Mouse (Mus musculus): Measurements from ENCODE around the gene Ralgapa2.

Ralgapa2 gene

GRCm38 (mm10) chr2:146511911-146512580, at the start of gene Ralgapa2:
Ralgapa2 (minus strand) TSS chr2:146512344.
- in situ Hi-C loops (cut with MboI): loop anchor here (25.0 kb wide), 1 partner anchor 575 kb away; the partner anchor contains the start of genes Cfap61 and Crnkl1

- in situ Hi-C loops (cut with MboI): no loop called here
These were observed 49.4 kb upstream of the Ralgapa2 start for GRCm38 (mm10) chr2:146561505-146561904.

- in situ Hi-C loops (cut with MboI): no loop called here
These were observed 48.5 kb upstream of the Ralgapa2 start for GRCm38 (mm10) chr2:146560633-146561043.

GRCm38 (mm10) chr2:146556148-146556547, 44.0 kb upstream of the Ralgapa2 start:
- in situ Hi-C loops (cut with MboI): no loop called here

GRCm38 (mm10) chr2:146555351-146555750, 43.2 kb upstream of the Ralgapa2 start:
- in situ Hi-C loops (cut with MboI): no loop called here

GRCm38 (mm10) chr2:146553701-146554100, 41.6 kb upstream of the Ralgapa2 start:
- in situ Hi-C loops (cut with MboI): no loop called here

GRCm38 (mm10) chr2:146551818-146552217, 39.7 kb upstream of the Ralgapa2 start:
- in situ Hi-C loops (cut with MboI): no loop called here

- in situ Hi-C loops (cut with MboI): no loop called here
These were observed 37.1 kb upstream of the Ralgapa2 start for GRCm38 (mm10) chr2:146549111-146549776.

- in situ Hi-C loops (cut with MboI): no loop called here
These were observed 32.1 kb upstream of the Ralgapa2 start for GRCm38 (mm10) chr2:146544155-146544814.

- in situ Hi-C loops (cut with MboI): no loop called here
These were observed 21.2 kb upstream of the Ralgapa2 start for GRCm38 (mm10) chr2:146533118-146533949.

- in situ Hi-C loops (cut with MboI): no loop called here
These were observed 20.3 kb upstream of the Ralgapa2 start for GRCm38 (mm10) chr2:146532493-146532892.

- in situ Hi-C loops (cut with MboI): no loop called here
These were observed 13.3 kb upstream of the Ralgapa2 start for GRCm38 (mm10) chr2:146525483-146525882.

GRCm38 (mm10) chr2:146524685-146525415, 12.7 kb upstream of the Ralgapa2 start:
- in situ Hi-C loops (cut with MboI): loop anchor here (25.0 kb wide), 1 partner anchor 588 kb away; the partner anchor contains the start of genes Cfap61 and Crnkl1

GRCm38 (mm10) chr2:146516894-146517293, 4.8 kb upstream of the Ralgapa2 start:
- in situ Hi-C loops (cut with MboI): loop anchor here (25.0 kb wide), 1 partner anchor 580 kb away; the partner anchor contains the start of genes Cfap61 and Crnkl1

GRCm38 (mm10) chr2:146515081-146515480, 2.9 kb upstream of the Ralgapa2 start:
- in situ Hi-C loops (cut with MboI): loop anchor here (25.0 kb wide), 1 partner anchor 578 kb away; the partner anchor contains the start of genes Cfap61 and Crnkl1

GRCm38 (mm10) chr2:146512581-146512920, 407 bp upstream of the Ralgapa2 start:
- in situ Hi-C loops (cut with MboI): loop anchor here (25.0 kb wide), 1 partner anchor 575 kb away; the partner anchor contains the start of genes Cfap61 and Crnkl1

GRCm38 (mm10) chr2:146511401-146511865, 711 bp downstream of the Ralgapa2 start:
- in situ Hi-C loops (cut with MboI): loop anchor here (25.0 kb wide), 1 partner anchor 574 kb away; the partner anchor contains the start of genes Cfap61 and Crnkl1

- in situ Hi-C loops (cut with MboI): loop anchor here (25.0 kb wide), 1 partner anchor 573 kb away; the partner anchor contains the start of genes Cfap61 and Crnkl1
These were observed 1.4 kb downstream of the Ralgapa2 start for GRCm38 (mm10) chr2:146510780-146511179.

GRCm38 (mm10) chr2:146502578-146503311, 9.4 kb downstream of the Ralgapa2 start:
- in situ Hi-C loops (cut with MboI): loop anchor here (25.0 kb wide), 1 partner anchor 565 kb away; the partner anchor contains the start of genes Cfap61 and Crnkl1

GRCm38 (mm10) chr2:146500067-146500466, 12.1 kb downstream of the Ralgapa2 start:
- in situ Hi-C loops (cut with MboI): loop anchor here (25.0 kb wide), 1 partner anchor 563 kb away; the partner anchor contains the start of genes Cfap61 and Crnkl1
